Mouse (Mus musculus) adrenal gland, postnatal 10 days (tissue): Measurements from ENCODE around the gene Tff3. TPM values are rescaled to one million over a fixed set of nuclear protein-coding genes. Genes with fewer than 3 reads are reported as not detected.

Source experiments
- total RNA-seq, 2 experiments: library from RNA; stranded (reverse); gene quantifications; 2 replicates each; pipeline ENCODE4 v1.2.3; 2021

The Tff3 gene
- total RNA-seq, 2 experiments from 2014 or later: not detected

Other genes starting within 250 kb of the Tff3 start
- gene Glp1r, start 227.8 kb downstream of the Tff3 start, total RNA-seq: under 1 TPM; 0.21 to 0.45 TPM
- gene Umodl1, start 175.0 kb downstream of the Tff3 start, total RNA-seq: under 1 TPM; 0.06 to 0.09 TPM
- 10 to 100 TPM; 12.9 to 14.2 TPM for gene Abcg1, start 72.0 kb downstream of the Tff3 start, total RNA-seq
- under 1 TPM in 1 of 2 experiments, not detected in 1; 0.51 TPM for gene Tff2, start 14.6 kb upstream of the Tff3 start, total RNA-seq
- gene Tff1, start 35.6 kb upstream of the Tff3 start, total RNA-seq: not detected
- gene Tmprss3, start 69.3 kb upstream of the Tff3 start, total RNA-seq: under 1 TPM in 1 of 2 experiments, not detected in 1; 0.09 TPM
- 1 to 10 TPM in 1 of 2 experiments, under 1 TPM in 1; 0.69 to 1.3 TPM for gene Ubash3a, start 78.2 kb upstream of the Tff3 start, total RNA-seq
- 1 to 10 TPM; 3.5 to 4.6 TPM for gene Rsph1, start 147.7 kb upstream of the Tff3 start, total RNA-seq
- 10 to 100 TPM in 1 of 2 experiments, 1 to 10 TPM in 1; 4.4 to 10.9 TPM for gene Slc37a1, start 157.1 kb upstream of the Tff3 start, total RNA-seq